Mouse (Mus musculus) telencephalon, adult 2 months (tissue): Measurements from ENCODE around the gene Ankrd31.
"Not testable (repeated sequence)": the region's sequence is repeated elsewhere in the genome, so short reads cannot be mapped to it uniquely, and the experiment has no call there.

Experiments used
- DNase-seq: peaks from one replicate; pipeline ENCODE4 v3.0.0-alpha.2; 2011; ENCODE audit warnings: low read depth, low spot score

The Ankrd31 gene

DNA sequence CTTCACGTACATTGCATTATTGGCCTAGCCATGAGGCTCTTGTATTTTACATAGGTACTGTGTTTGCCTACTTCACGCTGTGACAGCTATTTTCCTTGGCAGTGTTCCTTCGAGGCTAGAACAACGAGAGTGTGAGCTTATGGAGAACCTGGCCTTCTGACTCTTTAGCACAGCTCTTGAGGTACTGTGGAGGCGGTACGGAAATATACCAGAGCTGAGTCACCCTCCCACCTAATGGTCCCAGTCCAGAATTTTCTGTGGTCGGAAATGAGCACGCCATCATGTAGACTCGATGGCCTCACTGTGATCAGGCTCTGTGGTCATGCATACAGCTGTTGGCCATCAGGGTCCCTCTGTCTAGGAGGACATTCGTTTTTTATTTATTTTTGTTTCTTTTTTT, 191.6 kb downstream of the Ankrd31 start:
- peak; percentile 48 for DNase-seq

DNA sequence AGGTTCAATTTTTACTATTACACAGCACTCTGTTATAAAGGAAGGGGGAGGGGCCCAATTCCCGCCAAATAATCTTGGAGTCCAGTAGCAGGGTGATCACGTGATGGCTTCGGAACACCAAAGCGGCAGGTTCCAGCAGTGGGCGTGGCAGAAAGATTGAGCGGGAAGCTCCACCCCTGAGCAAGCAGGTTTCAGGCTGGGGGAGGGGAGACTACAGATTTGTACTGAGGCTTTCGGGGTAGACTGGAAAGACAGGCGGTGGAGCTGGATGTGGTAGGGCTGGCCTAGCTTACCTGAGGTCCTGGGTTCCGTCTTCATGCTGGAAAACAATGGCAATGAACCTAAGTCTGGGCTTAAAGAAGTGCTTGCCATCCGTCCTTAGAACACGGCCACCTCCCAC, 193.4 kb downstream of the Ankrd31 start:
- not testable (repeated sequence) for DNase-seq

DNA sequence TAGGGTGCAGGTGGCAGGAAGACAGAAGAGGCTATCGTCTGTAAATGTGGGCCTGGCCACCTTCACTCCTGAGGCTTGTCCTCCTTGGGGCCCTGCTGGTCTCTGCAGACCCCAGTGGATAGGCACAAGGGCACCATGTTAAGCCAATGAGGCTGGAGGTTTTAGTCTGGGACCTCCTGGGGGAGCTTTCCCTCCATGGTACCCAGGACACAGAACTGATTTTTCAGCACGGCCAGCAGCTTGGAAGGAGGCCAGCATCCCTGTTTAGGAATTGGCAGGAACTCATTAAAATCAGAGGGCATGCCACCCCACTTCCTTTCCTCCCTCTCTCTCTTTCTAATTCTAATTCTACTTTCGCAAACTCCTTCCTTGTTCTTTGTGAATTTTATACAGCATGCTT, 195.5 kb downstream of the Ankrd31 start:
- no peak for DNase-seq

DNA sequence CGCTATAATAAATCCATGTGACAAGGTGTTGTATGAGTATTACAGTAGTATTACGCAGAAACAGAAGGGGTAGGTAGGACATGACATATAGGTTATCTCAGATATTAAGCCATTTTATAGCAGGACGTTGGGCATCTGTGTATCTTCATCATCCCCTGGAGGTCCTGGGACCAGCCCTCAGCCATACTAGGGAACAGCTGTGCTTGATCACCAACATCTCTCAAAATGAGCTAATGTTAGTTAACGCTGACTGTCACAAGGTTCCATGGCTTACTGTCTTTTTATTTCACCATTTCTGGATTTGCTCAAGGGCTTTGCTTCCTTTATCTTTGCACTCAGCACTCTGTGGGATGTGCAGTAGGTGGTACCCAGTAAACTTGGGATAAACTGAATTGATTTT, 197.7 kb downstream of the Ankrd31 start:
- DNase-seq: no peak

DNA sequence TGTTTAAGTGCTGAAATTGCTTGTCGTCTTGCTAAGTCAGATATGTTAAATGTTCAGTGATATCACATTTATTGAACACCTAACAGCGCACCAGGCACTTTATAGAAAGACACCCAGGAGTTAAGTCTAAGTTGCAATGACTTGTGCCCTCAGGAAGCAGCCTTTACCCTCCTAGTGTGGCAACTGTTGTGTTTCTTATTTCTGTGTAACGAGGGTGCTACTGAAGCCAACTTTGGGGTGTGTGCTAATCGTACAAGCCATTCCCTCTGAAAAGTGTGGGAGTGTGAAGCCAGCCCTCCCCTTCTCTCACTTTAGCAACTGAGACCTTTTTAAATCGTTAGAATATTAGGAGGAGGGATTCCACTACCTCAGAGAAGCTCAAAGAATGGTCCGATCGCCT, 199.7 kb downstream of the Ankrd31 start:
- no peak for DNase-seq

DNA sequence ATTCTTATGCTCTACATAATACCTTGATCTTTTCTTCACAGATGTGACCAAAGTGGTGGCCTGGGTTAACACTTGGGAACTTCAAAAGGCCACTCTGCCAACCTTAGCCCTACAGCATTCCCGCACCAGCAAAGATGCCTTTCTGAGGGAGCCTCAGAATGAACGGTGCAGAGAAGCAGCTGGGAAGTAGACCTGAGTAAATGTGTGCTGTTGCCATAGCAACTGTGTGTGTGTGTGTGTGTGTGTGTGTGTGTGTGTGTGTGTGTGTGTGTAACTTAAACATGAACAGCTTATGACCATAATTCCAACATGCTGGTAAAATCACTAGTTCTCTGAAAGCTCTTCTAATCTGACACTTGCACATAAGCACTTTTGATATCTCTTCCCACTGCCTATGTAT, 203.8 kb downstream of the Ankrd31 start:
- no peak for DNase-seq

DNA sequence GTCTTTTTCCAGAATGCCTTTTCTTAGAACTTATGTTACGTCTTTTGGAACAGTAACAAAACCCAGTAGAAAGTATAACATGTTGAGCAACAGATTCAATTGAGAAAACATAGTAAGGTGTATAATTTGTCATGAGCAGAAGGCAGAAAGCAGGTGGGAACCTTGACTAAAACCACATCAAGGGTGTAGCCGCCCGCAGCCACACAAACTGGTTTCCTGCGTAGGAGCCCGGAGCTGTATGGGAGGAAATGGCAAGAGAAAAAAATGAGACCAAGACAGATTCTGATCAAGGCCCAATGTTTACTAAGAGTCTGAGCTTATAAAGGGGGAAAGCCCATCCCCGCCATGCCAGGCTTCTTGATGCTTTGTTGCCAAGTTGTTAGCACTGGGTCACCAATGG, 208.4 kb downstream of the Ankrd31 start:
- DNase-seq: no peak
